Mouse (Mus musculus): Measurements from ENCODE around the gene Pth. TPM values are rescaled to one million over a fixed set of nuclear protein-coding genes. Genes with fewer than 3 reads are reported as not detected.

Pth gene
- polyA plus RNA-seq (2014; fragmentation: Illumina TruSeq; extraction: RNeasy Lipid Tissue Mini Kit (QIAGEN cat#74804); ENCODE audit: low read depth, low replicate concordance), result not detected

DNA sequence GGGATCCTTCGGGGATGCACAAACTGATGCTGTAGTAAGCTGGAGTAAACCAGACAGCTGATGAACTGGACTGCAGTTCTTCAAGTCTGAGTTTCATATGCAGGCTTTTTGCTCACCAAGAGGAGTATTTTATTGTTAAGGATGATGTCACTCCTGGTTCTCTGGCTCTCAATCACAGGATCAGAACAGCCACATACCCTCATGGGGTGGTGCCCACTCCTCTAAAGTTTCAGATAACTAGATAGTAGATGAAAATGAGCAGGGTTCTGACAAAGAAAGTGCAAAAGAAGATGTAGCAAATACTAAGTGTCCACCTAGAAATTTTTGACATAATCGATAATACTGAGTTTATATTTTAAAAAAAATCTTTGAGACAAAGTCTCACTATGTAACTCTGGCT lies at the start of gene Pth:
TSS of gene Pth (minus strand) at position 101 of the 400 bp plus-strand sequence.

DNA sequence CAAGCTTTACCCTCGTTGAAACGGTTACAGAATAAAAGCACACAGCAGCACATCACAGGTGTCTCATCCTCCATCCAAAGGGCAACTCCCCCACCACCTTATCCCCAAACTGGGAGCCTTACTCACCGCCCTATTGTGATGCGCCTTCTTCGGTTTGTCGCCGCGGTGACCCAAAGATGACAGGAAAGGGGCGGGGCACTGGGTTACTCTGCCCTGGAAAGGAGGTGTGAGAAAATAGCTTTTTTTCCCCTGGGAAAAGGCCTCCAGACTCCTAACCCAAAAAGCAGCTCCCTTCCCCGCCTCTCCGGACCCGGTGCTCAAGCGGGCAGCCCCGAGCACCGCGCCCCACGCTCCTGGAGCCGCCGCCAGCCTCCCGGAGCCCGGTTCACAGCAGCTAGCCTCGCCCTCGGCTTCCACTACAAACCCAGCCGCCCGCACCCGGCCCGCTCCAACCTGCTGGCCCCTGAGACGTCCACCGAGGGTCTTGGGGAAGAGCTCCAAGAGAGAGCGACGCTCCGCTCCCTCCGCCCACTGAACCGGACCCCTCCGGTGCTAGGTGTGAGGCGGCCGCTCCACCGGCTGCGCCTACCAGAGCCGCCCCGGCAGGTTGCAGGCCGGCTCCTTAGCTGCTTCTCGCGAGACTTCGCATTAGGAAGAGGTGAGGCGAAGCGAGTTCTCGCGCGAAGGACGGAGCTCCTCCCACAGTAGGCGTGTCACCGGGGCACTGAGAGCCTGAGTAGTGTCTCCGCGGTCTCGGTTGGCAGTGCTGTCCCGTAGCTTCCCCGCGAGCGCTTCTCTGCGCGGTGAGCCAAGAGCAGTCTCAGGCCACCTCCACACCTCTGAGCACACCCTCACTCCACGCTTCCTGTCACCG lies 19.4 kb downstream of the Pth start, which contains the start of gene Btbd10:
TSS of gene Btbd10 (minus strand) at position 647 of the 874 bp plus-strand sequence.

Other genes with a start within 250 kb of the Pth start
- gene Arntl, start 181.1 kb downstream of the Pth start, polyA plus RNA-seq (2014; fragmentation: Illumina TruSeq; extraction: RNeasy Lipid Tissue Mini Kit (QIAGEN cat#74804); ENCODE audit: low read depth, low replicate concordance), result 36.9 TPM
- gene Btbd10, start 19.2 kb downstream of the Pth start, polyA plus RNA-seq (2014; fragmentation: Illumina TruSeq; extraction: RNeasy Lipid Tissue Mini Kit (QIAGEN cat#74804); ENCODE audit: low read depth, low replicate concordance), result 20.3 TPM
- gene Far1, start 125.3 kb upstream of the Pth start, polyA plus RNA-seq (2014; fragmentation: Illumina TruSeq; extraction: RNeasy Lipid Tissue Mini Kit (QIAGEN cat#74804); ENCODE audit: low read depth, low replicate concordance), result 443 TPM

All from kidney, adult 10 weeks (tissue).